Mouse (Mus musculus) urinary bladder, postnatal 4 days (tissue): ENCODE results near the gene Proser3.

ENCODE experiments used
- DNase-seq, 2 experiments: peaks; one replicate each; pipeline ENCODE4 v3.0.0; 2021 to 2022; ENCODE audit warnings: low spot score in 2 of 2

Gene Proser3

DNA sequence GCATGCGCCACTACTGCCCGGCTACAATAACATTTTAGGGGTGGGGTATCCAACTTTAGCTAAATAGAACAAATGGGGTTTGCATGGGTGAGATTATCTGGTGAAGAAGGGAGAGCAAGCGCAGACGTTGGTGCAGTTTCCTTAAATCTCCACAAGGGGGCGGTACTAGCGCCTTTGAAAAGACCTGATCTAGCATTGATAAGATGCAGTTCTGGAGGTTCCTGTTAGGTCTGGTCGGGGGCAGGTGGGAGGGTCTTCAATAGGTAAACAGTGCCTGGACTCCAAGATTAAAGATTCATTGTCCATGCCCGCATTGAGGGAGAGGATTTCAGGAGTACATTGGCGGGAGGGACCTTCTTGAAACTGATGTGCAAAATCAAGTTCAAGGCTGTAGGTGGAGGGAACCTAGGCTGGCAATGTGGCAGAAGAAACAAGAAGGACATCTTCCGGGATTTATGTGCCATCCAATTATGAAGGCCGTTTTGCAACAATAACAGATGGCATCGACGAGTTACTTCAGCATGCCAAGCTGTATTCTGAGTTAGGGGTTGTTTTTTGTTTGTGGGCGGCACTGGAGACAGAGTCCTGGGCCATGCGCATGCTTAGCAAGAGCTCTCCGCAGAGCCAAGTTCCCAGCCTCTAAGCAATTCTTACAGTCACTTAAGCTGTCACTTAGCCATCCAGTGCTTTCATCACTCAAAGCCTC, 61.7 kb downstream of the Proser3 start:
- no peak for DNase-seq
